Mouse (Mus musculus) forebrain, embryonic 14.5 days (tissue): ENCODE results near the gene Selenon. TPM values are rescaled to one million over a fixed set of nuclear protein-coding genes. Genes with fewer than 3 reads are reported as not detected.
"Not testable (repeated sequence)": the region's sequence is repeated elsewhere in the genome, so short reads cannot be mapped to it uniquely, and the experiment has no call there.

ENCODE experiments used
- ATAC-seq: fragments of 200-750 bp; cut with Nextera tagmentation; 2 replicates; pipeline ENCODE4 v1.8.0; 2017; ENCODE audit warnings: mild to moderate bottlenecking, moderate library complexity
- DNase-seq: peaks from one replicate; pipeline ENCODE4 v3.0.0-alpha.2; 2015; ENCODE audit warnings: low spot score
- H3K27ac ChIP-seq: fragments of 300-500 bp; sonication (generic); 2 replicates; pipeline ENCODE4 v1.5.1; 2014; ENCODE audit warnings: low read depth, mild to moderate bottlenecking, control low read depth, low read length, moderate library complexity
- H3K27me3 ChIP-seq: fragments of 300-500 bp; sonication (generic); replicated peaks from 2 replicates; pipeline ENCODE4 v1.6.1; 2014; ENCODE audit warnings: low read length, control low read depth, mixed read lengths; ENCODE audit not compliant: control insufficient read depth, insufficient read depth
- H3K36me3 ChIP-seq: fragments of 300-500 bp; sonication (generic); 2 replicates; pipeline ENCODE4 v1.6.1; 2014; ENCODE audit warnings: low read length, control low read depth; ENCODE audit not compliant: control insufficient read depth, insufficient read depth
- H3K4me1 ChIP-seq: fragments of 300-500 bp; sonication (generic); 2 replicates; pipeline ENCODE4 v1.6.1; 2014; ENCODE audit warnings: antibody characterized with exemption, low read length, control low read depth; ENCODE audit not compliant: control insufficient read depth, insufficient read depth
- H3K4me2 ChIP-seq: fragments of 300-500 bp; sonication (generic); 2 replicates; pipeline ENCODE4 v1.6.1; 2014; ENCODE audit warnings: mild to moderate bottlenecking, control low read depth, low read length
- H3K4me3 ChIP-seq: fragments of 300-500 bp; sonication (generic); 2 replicates; pipeline ENCODE4 v1.5.1; 2014; ENCODE audit warnings: low read depth, low read length, control low read depth
- H3K9ac ChIP-seq: fragments of 300-500 bp; sonication (generic); 2 replicates; pipeline ENCODE4 v1.6.1; 2014; ENCODE audit warnings: mild to moderate bottlenecking, low read length, control low read depth, moderate library complexity
- H3K9me3 ChIP-seq: fragments of 300-500 bp; sonication (generic); replicated peaks from 2 replicates; pipeline ENCODE4 v1.6.1; 2016; ENCODE audit warnings: low read length, control low read depth, mixed read lengths; ENCODE audit not compliant: control insufficient read depth
- WGBS: fragments of 180-500 bp; shearing (Covaris S2); extraction: QIAGEN DNeasy Blood & Tissue Kit; methylation state at CpG from one replicate; pipeline ENCODE4 v1.1.7; 2014; 5-methylcytosine and 5-hydroxymethylcytosine counted together
- polyA plus RNA-seq: library from polyadenylated mRNA; unstranded; fragments of >200 nt; fragmentation: Nextera tagmentation; extraction: Ambion mirVana; gene quantifications from 2 replicates; pipeline ENCODE4 v1.2.1, GENCODE M21; 2014

The Selenon gene
- polyA plus RNA-seq, 1 experiment from 2014 or later: 12.4 TPM

DNA sequence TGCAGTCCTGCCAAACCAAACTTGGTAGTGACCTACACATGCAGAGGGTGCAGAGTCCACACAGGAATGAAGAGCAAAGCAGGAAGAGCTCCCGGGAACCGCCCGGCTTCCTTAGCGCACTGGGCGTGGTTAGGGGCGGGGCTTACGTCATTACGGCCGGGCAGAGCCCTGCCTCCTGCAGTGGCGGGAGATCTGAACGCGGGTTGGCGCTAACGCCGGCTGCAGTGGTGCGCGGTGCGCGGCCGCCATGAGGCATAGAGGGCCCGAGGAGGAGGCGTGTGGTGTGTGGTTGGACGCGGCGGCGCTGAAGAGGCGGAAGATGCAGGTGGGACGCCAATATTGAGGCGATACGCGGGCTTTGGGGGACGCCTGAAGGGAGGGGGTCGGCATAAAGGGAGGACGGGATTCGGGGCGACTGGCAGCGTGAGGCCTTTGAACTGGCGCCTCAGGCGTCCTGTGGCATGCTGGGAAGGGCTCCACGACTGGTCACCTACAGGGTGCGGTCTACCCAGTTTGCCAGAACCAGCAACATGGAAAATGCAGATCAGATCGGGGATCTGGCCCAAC is 41.0 kb downstream of the Selenon start, which contains the start of gene Aunip:
Aunip (plus strand) TSS at position 155 of the 567 bp plus-strand sequence.
- Histone ChIP-seq H3K9me3 (no peaks in the 10 kb centered on the region), H3K9ac (peak within 1 kb of the TSS; percentile 58), H3K4me2 (peak within 1 kb of the TSS; percentile 83), H3K4me1 (peaks cover 8% of the 10 kb centered on the region), H3K36me3 (no peaks in the 10 kb centered on the region), H3K27me3 (no peaks in the 10 kb centered on the region), H3K4me3 (peak within 1 kb of the TSS; percentile 50), H3K27ac (no peak within 1 kb of the TSS)
- WGBS: under 1% methylated on average over 42 of the region's 42 CpGs
- ATAC-seq: peak; percentile 97
- peak; percentile 97 for DNase-seq

DNA sequence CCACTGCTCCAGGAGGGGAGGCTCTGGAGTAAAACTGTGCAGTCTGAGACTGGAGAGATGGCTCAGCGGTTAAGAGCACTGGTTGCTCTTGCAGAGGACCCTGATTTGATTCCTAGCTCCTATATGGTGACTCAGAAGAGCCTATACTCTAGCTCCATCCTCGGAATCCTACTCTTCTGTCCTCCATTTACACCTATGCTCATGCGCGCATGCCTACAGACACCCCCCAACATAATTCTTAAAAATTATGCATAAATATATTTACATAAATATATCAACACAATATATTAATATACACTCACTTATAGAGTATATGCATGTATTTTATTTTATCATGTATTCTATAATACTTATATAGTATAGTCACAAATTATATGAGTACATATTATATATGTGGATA is 41.6 kb downstream of the Selenon start:
- H3K9ac ChIP-seq: no peak overlapping the region
- H3K4me1 ChIP-seq: peaks cover 8% of the 10 kb centered on the region
- DNase-seq (no peak), ATAC-seq (peak; percentile 30)
- 74% methylated on average over 4 of the region's 4 CpGs for WGBS
- no peak overlapping the region for H3K27ac ChIP-seq
- no peaks in the 10 kb centered on the region for H3K27me3 ChIP-seq
- no peaks in the 10 kb centered on the region for H3K9me3 ChIP-seq
- no peaks in the 10 kb centered on the region for H3K36me3 ChIP-seq
- H3K4me3 ChIP-seq: no peak overlapping the region
- H3K4me2 ChIP-seq: peak overlapping the region; percentile 83

DNA sequence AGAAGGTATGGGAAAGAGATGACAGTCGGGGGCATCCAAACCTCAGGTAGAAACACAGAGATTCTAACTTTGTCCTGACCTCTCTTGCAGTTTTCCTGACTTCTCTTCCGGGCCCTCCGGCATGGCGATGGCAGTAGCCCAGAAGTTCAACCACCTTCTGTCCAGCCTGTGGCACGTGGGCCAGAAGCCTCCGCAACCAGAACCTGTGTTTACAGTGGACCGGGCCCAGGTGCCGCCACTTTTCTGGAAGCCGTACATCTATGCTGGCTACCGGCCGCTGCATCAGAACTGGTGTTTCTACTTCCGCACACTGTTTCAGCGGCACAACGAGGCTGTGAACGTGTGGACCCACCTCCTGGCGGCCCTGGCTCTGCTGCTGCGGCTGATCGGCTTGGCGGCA is 45.3 kb downstream of the Selenon start:
- Histone ChIP-seq H3K9ac (no peak overlapping the region), H3K4me1 (peaks cover 6% of the 10 kb centered on the region), H3K36me3 (no peaks in the 10 kb centered on the region), H3K4me2 (no peak overlapping the region), H3K9me3 (no peaks in the 10 kb centered on the region), H3K27me3 (no peaks in the 10 kb centered on the region), H3K27ac (no peak overlapping the region), H3K4me3 (no peak overlapping the region)
- DNase-seq (no peak), ATAC-seq (no peak)
- WGBS: 87% methylated on average over 19 of the region's 19 CpGs

DNA sequence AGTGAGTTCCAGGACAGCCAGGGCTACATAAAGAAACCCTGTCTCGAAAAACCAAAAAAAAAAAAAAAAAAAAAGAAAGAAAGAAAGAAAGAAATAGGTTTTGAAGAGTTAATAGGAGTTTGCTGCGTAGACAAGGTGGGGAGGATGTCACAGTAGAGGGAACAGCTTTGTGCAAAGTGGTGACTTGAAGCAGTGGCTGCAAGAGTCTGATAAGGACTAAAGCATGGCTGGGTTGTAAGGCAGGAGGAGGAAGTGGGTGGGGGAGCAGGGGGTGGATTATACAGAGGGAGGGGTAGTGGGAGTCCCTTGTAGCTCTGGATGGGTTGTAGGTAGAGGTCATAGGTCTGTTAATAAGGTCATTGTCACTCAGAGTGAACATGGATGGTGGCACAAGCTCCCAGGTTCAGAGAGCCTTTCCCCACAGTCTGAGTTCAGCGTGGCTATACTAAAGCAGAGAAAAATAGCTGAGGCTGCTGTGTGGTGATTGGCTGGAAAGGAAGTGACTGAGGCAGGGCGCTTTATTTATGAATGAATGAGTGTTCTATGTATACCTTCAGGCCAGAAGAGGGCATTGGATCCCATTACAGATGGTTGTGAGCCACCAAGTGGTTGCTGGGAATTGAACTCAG is 45.9 kb downstream of the Selenon start:
- Histone ChIP-seq H3K4me3 (no peak overlapping the region), H3K9ac (no peak overlapping the region), H3K27ac (no peak overlapping the region), H3K36me3 (no peaks in the 10 kb centered on the region), H3K4me2 (no peak overlapping the region), H3K9me3 (no peaks in the 10 kb centered on the region), H3K27me3 (no peaks in the 10 kb centered on the region), H3K4me1 (peaks cover under 1% of the 10 kb centered on the region)
- no peak for ATAC-seq
- 78% methylated on average over 3 of the region's 4 CpGs for WGBS
- DNase-seq: no peak

DNA sequence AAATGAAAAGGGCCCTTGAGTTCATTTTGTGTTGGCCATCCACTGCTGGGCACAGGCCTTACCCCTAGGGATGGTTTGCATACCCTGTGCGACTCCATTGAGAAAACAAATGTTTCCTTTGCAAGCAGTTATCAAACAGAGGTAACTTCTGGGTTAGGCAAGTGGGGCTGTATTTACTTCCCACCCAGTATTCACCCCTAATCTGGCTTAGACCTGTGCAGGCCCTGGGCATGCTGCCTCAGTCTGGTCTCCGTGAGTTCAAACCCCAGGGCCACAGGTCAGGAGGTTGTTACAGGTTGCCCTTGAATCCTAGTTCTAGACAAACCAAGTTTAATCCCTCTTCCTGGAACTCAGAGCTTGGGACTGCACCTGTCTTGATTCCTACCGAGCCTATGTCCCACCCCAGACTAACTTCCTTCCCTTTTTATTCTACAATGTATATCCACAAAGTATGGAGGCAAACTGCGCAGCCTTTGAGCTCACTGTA is 46.6 kb downstream of the Selenon start:
- 92% methylated on average over 4 of the region's 4 CpGs for WGBS
- no peak overlapping the region for H3K27ac ChIP-seq
- H3K9ac ChIP-seq: no peak overlapping the region
- no peak for DNase-seq
- no peak for ATAC-seq
- no peaks in the 10 kb centered on the region for H3K9me3 ChIP-seq
- H3K4me1 ChIP-seq: no peaks in the 10 kb centered on the region
- H3K4me3 ChIP-seq: no peak overlapping the region
- no peak overlapping the region for H3K4me2 ChIP-seq
- no peaks in the 10 kb centered on the region for H3K36me3 ChIP-seq
- H3K27me3 ChIP-seq: no peaks in the 10 kb centered on the region

DNA sequence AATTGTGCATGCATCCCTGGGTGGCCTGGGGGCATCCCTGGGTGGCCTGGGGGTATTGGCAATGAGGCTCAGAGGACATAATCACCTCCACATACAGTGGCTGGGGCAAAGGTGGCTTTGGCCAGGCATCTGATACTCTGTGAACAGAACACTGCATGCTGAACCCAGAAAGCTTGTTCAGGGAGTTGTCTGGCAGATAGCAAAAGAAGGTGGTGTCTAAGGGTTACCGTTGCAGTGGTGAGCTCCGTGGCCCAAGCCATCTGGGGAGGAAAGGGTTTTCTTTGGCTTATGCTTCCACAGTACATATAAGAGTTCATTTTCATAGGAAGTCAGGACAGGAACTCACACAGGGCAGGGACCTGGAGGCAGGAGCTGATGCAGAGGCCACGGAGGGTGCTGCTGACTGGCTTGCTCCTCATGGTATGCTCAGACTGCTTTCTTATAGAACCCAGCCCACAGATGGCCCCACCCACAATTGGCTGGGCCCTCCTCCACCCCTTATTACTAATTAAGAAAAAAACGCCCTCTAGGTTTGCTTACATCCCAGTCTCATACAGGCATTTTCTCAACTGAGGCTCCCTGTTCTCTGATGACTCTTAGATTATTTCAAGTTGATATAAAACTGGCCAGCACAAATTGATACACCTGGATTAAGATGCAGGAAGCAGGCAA is 48.1 kb downstream of the Selenon start:
- Histone ChIP-seq H3K36me3 (no peaks in the 10 kb centered on the region), H3K4me2 (no peak overlapping the region), H3K9me3 (no peaks in the 10 kb centered on the region), H3K4me3 (no peak overlapping the region), H3K4me1 (no peaks in the 10 kb centered on the region), H3K27me3 (no peaks in the 10 kb centered on the region), H3K9ac (no peak overlapping the region), H3K27ac (no peak overlapping the region)
- WGBS: 83% methylated on average over 4 of the region's 4 CpGs
- ATAC-seq (no peak), DNase-seq (no peak)

DNA sequence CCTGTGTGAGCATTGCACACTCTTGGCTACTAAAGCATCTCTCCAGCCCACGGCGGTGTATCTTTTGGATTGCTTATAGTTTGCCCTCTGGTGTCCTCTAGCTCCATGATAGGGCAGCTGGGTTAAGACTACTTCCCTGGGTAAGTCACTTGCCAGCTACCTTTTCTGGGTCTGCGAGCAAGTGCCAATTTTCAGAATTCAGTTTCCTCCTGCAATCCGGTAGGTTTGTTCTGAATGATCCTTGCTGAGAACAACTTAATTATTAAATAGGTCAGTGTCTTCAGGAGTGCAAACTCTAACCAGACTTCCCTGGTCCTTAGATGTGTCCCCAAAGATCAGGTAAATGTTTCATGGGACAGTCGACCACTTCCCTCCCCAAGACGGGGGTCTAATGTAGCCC is 50.9 kb downstream of the Selenon start:
- Histone ChIP-seq H3K4me2 (no peak overlapping the region), H3K27me3 (no peaks in the 10 kb centered on the region), H3K27ac (no peak overlapping the region), H3K4me1 (peaks cover 2% of the 10 kb centered on the region; the same call in 1 of the 2 replicates), H3K4me3 (no peak overlapping the region), H3K9ac (no peak overlapping the region), H3K9me3 (no peaks in the 10 kb centered on the region), H3K36me3 (no peaks in the 10 kb centered on the region)
- DNase-seq (no peak), ATAC-seq (no peak)
- WGBS: 94% methylated on average over 6 of the region's 6 CpGs

DNA sequence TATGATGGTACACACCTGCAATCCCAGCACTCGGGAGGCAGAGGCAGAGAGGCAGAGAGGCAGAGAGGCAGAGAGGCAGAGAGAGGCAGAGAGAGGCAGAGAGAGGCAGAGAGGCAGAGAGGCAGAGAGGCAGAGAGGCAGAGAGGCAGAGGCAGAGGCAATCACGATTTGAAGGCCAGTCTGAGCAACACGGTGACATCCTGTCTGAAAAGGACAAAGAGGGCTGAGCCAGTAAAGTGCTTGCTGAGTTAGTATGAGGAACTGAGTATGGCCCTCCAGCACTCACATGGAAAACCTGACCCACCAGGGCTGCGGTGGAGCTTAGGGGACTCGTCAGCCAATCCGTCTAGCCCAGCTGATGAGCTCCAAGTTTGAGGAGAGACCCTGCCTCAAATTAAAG is 53.0 kb downstream of the Selenon start:
- H3K4me2 ChIP-seq, H3K27ac ChIP-seq, H3K36me3 ChIP-seq, H3K9me3 ChIP-seq, DNase-seq, ATAC-seq, H3K27me3 ChIP-seq, H3K9ac ChIP-seq, H3K4me1 ChIP-seq, H3K4me3 ChIP-seq: not testable (repeated sequence)
- 88% methylated on average over 6 of the region's 6 CpGs for WGBS
